Mouse (Mus musculus) regulatory T cell (primary cell): ENCODE measurements around the gene Ccdc42.

Experiments
- in situ Hi-C: fragments of 300-600 bp; cut with MboI, MseI; formaldehyde crosslinking; loops from one replicate; pipeline ENCODE4 v1.15.1; 2025; ENCODE audit warnings: high pct_unique_total_duplicates

Gene Ccdc42

DNA sequence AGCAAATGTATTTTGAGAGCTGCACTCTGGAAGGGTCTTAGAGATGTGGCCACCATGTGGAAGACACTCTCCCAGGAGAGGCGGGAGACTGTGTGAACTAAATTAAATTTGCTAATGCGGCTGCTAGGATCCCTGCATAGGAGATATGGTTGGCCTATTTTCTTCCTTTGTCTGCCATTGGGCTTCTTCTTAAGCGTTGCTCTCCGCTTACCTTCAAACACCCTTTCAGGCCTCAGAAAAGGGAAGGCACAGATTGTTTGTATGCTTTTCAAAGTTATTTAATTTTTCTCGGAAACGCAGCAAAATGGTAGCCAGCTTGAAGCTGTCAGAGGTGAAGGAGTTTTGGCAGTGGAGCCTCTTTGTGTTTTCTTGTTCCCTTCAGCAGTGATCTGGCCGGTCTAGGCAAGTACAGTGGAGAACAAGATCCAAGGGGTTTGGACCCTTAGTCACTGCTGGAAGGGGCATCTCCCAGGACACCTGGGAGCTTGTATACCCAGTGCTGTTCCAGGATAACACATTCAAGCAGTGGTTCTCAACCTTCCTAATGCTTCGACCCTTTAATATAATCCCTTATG, 2.8 kb upstream of the Ccdc42 start:
- in situ Hi-C loops: no loop called here

DNA sequence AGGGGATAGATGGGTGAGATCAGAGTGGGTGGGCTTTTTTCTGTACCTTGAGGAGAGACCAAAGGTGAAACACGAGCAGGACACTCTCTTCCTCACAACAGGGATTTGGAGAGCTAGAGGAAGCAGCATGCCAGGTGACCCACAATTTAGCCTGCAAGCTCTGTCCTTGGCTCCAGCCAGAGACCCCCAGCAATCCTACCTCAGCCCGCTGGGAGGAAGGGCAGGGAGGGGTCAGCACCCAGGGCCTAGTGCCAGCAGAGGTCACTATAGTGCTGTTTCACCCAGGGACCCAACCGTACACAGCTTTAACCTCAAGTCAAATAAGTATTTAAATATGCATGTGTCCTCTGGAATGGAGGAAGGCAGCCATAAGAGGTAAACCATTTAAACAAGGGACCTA, 931 bp upstream of the Ccdc42 start:
- in situ Hi-C loops: no loop called here

GRCm38 (mm10) chr11:68589055-68589809, 2.4 kb downstream of the Ccdc42 start:
- in situ Hi-C loops: no loop called here

DNA sequence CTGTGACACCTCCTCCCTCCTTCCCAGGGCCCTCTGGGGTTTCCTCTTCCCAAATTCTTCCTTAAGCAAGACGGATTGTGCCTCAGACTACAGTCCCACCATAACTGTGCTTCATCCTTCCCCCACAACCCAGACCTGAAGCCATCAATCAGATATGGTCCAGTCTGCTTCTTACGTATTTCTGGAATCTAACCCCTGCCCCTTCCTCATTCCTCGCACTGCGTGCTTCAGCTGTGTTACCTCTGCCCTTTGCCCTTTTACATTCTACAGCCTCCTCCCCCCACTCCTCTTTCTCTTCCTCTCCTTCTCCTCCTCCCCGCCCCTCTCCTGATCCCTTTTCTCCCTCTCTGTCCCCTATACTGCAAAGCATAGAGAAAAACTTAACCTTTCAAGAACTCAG, 4.9 kb downstream of the Ccdc42 start:
- in situ Hi-C loops: no loop called here

DNA sequence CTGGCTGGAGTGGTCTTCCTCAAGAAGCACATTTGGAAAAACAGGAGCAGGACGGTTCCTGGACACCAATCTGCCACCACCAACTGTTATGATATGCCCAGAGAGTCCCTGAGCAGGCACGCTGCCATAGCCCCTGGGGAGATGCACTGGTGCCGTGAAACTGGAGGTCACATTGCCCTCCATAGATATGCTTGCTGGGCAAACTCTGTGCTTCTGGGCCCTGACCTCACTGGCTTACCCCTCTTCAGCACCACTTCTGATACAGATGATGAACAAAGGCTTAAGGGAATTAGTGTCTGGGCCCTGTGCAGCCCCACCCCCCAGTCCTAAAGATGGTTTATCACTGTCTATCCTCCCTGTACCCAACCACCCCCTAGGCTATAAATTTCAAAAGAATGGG, 6.4 kb downstream of the Ccdc42 start:
- in situ Hi-C loops: no loop called here

DNA sequence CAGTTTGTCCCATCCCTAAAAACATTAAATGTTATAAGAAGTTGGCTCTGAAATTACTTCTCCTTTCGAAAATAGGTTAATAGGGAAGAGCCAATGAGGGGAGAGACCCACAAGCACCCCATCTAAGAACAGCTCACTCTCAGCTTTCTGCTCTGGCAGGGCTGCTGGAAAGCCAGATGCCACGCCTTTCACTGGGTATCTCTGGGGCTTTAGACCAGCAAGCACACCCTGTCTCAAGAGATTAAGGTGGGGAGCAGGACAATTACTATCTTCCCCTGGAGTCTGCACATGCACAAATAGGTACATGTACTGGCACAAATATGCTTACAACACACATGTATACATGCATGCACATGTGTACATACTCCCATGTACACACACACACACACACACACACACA, 11.1 kb downstream of the Ccdc42 start:
- in situ Hi-C loops: no loop called here

- in situ Hi-C loops: loop anchor here (25.0 kb wide), 1 partner anchor 612 kb away; no protein-coding TSS in a partner anchor
Measured at GRCm38 (mm10) chr11:68600551-68601021, 13.8 kb downstream of the Ccdc42 start.

GRCm38 (mm10) chr11:68601486-68601991, 14.7 kb downstream of the Ccdc42 start:
- in situ Hi-C loops: loop anchor here (25.0 kb wide), 1 partner anchor 611 kb away; no protein-coding TSS in a partner anchor

- in situ Hi-C loops: loop anchor here (25.0 kb wide), 1 partner anchor 610 kb away; no protein-coding TSS in a partner anchor
Measured at GRCm38 (mm10) chr11:68602200-68602931, 15.5 kb downstream of the Ccdc42 start.

DNA sequence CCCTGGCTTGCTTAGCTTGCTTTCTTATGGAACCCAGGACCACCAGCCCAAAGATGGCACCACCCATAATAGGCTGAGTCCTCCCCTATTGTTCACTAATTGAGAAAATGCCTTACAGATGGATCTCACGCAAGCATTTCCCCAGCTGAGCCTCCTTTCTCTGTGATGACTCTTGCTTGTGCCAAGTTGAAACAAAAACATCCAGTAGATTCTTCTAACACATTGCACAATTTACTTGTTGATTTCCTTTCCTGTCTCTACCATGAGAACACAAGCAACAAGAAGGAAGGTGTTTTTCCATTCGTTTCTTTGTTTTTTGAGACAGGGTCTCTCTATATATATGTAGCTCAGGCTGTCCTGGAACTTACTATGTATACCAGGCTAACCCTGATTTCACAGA, 20.2 kb downstream of the Ccdc42 start:
- in situ Hi-C loops: loop anchor here (25.0 kb wide), 1 partner anchor 605 kb away; no protein-coding TSS in a partner anchor

GRCm38 (mm10) chr11:68609910-68610566, 23.2 kb downstream of the Ccdc42 start:
- in situ Hi-C loops: loop anchor here (25.0 kb wide), 1 partner anchor 602 kb away; no protein-coding TSS in a partner anchor

- in situ Hi-C loops: loop anchor here (25.0 kb wide), 1 partner anchor 602 kb away; no protein-coding TSS in a partner anchor
Measured at GRCm38 (mm10) chr11:68610567-68610947, 23.7 kb downstream of the Ccdc42 start.

- in situ Hi-C loops: loop anchor here (25.0 kb wide), 1 partner anchor 599 kb away; no protein-coding TSS in a partner anchor
Measured at GRCm38 (mm10) chr11:68613071-68613711, 26.4 kb downstream of the Ccdc42 start.

DNA sequence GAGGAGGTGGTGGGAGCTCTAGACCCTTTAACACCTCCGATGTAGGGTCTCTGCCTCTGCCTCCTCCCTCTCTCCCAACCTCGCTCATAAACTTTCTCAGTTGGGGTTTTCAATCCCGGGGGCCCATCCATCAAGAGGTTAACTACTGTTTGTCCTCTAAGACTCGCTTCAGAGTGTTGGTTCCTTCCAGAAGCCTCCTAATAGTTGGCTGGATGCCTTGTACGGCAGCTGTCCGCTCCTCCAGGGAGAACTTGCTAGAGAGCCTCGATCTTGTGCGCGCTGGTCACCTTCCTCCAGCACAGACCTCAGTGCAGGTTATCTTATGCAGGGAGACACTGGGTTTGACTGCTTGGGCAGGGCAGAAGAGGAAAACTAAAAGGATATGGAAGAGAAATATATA, 35.9 kb downstream of the Ccdc42 start:
- in situ Hi-C loops: loop anchor here (25.0 kb wide), 1 partner anchor 590 kb away; no protein-coding TSS in a partner anchor

- in situ Hi-C loops: loop anchor here (25.0 kb wide), 1 partner anchor 589 kb away; no protein-coding TSS in a partner anchor
Measured at GRCm38 (mm10) chr11:68623225-68623870, 36.5 kb downstream of the Ccdc42 start.

DNA sequence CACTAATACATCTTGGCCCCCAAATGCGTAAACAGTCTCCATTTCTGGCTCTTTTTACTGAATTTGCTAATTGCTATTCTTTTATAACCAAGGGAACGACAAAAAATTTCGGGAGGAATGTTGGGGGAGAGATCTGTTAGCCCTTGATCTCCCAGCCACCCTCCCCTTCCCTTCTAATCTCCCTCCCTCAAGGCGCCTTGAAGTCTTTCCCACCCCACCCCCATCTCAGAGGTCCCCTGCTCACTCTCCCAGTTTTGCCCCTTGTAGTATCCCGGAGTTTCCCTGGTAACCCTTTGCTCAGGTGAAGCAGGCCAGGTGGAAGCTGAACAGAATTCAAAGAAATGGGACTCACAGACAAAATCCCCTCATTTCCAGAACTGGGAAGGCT, 37.0 kb downstream of the Ccdc42 start:
- in situ Hi-C loops: loop anchor here (25.0 kb wide), 1 partner anchor 588 kb away; no protein-coding TSS in a partner anchor

DNA sequence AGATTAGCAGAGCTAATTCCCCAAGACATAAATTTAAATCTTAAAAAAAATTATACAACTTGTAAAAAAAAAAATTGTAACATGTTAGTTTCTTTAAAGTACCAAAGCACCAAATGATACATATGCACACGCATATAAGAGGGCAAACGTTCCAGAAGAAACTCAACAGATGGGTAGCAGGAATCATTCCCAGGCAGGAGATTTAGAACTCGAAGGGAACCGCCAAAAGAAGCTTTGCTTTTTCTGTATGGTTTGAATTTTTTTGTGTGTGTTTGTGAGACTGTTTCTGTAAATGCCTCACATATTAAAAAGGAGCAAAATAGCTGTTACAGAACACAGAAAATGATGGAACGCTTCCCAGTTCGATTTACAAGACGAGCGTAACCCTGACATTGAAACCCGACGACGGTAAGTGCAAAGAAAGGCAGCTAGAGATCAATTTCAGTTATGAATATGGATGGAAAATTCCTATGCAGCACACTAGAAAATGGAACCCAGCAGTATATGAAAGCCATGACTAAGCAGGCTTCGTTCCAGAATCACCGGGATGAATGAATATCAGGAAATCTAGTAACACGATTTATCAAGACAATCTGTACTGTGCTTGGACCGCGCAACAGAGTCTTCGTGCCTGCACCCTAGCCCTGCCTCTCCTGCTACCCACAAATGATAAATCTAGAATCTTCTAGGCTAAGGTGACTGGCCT, 44.9 kb downstream of the Ccdc42 start:
- in situ Hi-C loops: no loop called here

DNA sequence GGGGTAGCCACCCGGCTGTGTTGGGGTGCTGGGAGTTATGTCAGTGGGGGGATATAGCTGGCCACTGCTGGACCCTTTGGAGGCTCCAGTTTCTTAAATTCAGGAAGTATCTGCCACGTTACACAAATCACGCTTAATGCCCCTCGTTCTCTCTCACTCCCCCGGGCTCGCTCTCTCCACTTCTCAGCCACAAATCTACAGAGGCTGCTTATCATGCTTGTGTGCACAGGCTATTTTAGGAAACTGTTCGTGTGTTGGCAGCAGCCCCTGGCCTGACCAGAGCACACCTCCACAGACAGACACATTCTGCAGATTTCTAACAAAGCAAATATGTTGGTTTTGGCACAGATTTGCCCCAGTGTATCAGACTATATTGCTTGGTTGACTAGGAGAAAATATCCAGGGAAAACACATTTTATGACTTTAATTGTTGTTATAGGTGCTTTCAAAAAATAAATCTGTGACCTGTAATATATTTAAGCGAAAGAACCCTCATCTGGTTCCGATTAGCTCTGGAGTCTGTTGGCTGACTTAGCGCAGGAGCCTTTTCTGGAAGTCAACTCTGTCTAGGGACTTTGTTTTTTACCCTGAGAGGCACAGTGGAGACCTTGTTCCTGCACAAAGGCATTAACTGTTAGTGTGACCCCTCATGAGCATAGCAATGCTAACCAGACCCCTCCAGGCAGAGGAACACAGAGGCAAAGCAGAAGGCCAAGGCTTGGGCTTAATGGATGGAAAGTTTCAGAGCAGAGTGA, 51.2 kb downstream of the Ccdc42 start:
- in situ Hi-C loops: no loop called here

DNA sequence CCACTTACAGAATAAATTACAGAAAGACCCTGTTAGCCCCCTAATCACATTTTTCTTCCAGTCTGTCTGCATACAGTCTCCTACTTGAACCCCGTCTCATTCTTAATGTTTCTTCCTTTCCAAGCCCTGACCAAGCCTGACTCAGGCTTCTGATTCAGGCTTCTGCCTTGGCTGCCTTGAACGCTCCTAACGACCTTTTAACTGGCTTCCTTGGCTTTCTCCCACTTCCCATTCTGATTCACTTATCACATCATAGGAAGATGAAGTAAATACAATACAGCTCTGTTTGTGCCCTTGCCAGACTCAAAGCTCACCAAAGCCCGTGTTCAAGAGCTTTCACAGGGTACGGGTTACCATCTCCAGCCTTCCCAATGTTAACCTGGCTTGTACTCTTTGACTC, 54.5 kb downstream of the Ccdc42 start:
- in situ Hi-C loops: no loop called here
